Mouse (Mus musculus) brain, embryonic 14.5 days (tissue): ENCODE measurements around the gene Ubash3b. TPM values are rescaled to one million over a fixed set of nuclear protein-coding genes. Genes with fewer than 3 reads are reported as not detected.
A peak's percentile ranks its signal among the peaks of the same experiment; 100 is the strongest.

Experiments
- DNase-seq: peaks from one replicate; pipeline ENCODE4 v3.0.0-alpha.2; 2011; ENCODE audit warnings: low read depth
- CTCF ChIP-seq: fragments of 200-500 bp; IDR thresholded peaks from 2 replicates; pipeline ENCODE4 v1.5.1; 2012; ENCODE audit warnings: inconsistent platforms, mild to moderate bottlenecking, moderate library complexity, borderline replicate concordance; ENCODE audit not compliant: insufficient read depth, insufficient read length; ENCODE audit errors: extremely low read depth
- POLR2A ChIP-seq: fragments of 200-500 bp; IDR thresholded peaks from 2 replicates; pipeline ENCODE4 v1.6.1; 2012; ENCODE audit warnings: mild to moderate bottlenecking, inconsistent platforms, borderline replicate concordance; ENCODE audit not compliant: poor library complexity, insufficient read depth, insufficient read length, severe bottlenecking; ENCODE audit errors: extremely low read depth
- polyA plus RNA-seq: library from polyadenylated mRNA; depleted of rRNA; stranded (reverse); fragments of >200 nt; gene quantifications from 2 replicates; pipeline ENCODE4 v1.2.3, GENCODE M21; 2012

The Ubash3b gene
- polyA plus RNA-seq, 1 experiment: 16.3 TPM

- DNase-seq: no peak
- no peak for TF ChIP-seq CTCF
- TF ChIP-seq POLR2A: no peak
Observed at GRCm38 (mm10) chr9:41102613-41103012, 58.9 kb downstream of the Ubash3b start.

GRCm38 (mm10) chr9:41099897-41100296 lies 61.6 kb downstream of the Ubash3b start:
- no peak for DNase-seq
- TF ChIP-seq CTCF (no peak), POLR2A (no peak)

GRCm38 (mm10) chr9:41099067-41099466 lies 62.4 kb downstream of the Ubash3b start:
- DNase-seq: no peak
- TF ChIP-seq POLR2A (no peak), CTCF (no peak)

- no peak for TF ChIP-seq POLR2A
- no peak for TF ChIP-seq CTCF
- no peak for DNase-seq
Observed at GRCm38 (mm10) chr9:41098065-41098464, 63.4 kb downstream of the Ubash3b start.

GRCm38 (mm10) chr9:41091993-41092392 lies 69.5 kb downstream of the Ubash3b start:
- no peak for DNase-seq
- TF ChIP-seq POLR2A (no peak), CTCF (no peak)

GRCm38 (mm10) chr9:41091187-41091586 lies 70.3 kb downstream of the Ubash3b start:
- peak; percentile 36 for DNase-seq
- TF ChIP-seq POLR2A (no peak), CTCF (no peak)

- DNase-seq: no peak
- TF ChIP-seq POLR2A: no peak
- TF ChIP-seq CTCF: no peak
Observed at GRCm38 (mm10) chr9:41087831-41088383, 73.6 kb downstream of the Ubash3b start.

GRCm38 (mm10) chr9:41084191-41084901 lies 77.2 kb downstream of the Ubash3b start:
- TF ChIP-seq POLR2A: no peak
- TF ChIP-seq CTCF: no peak
- peak; percentile 38 for DNase-seq

GRCm38 (mm10) chr9:41083386-41084055 lies 78.0 kb downstream of the Ubash3b start:
- no peak for DNase-seq
- TF ChIP-seq CTCF: no peak
- no peak for TF ChIP-seq POLR2A

GRCm38 (mm10) chr9:41082891-41083290 lies 78.6 kb downstream of the Ubash3b start:
- TF ChIP-seq POLR2A: no peak
- no peak for TF ChIP-seq CTCF
- DNase-seq: no peak

GRCm38 (mm10) chr9:41080877-41081276 lies 80.6 kb downstream of the Ubash3b start:
- peak; percentile 40 for DNase-seq
- TF ChIP-seq POLR2A: no peak
- no peak for TF ChIP-seq CTCF

GRCm38 (mm10) chr9:41079428-41080155 lies 81.9 kb downstream of the Ubash3b start:
- TF ChIP-seq POLR2A: no peak
- no peak for TF ChIP-seq CTCF
- peak; percentile 25 for DNase-seq

GRCm38 (mm10) chr9:41078198-41078597 lies 83.3 kb downstream of the Ubash3b start:
- DNase-seq: peak; percentile 86
- no peak for TF ChIP-seq CTCF
- TF ChIP-seq POLR2A: no peak
